Mouse (Mus musculus): ENCODE measurements at regions not wholly inside any gene's neighbourhood (a gene's known extent, or its start where the extent isn't known, plus 50 kb on each side); places are given as distances from the start of the nearest gene placed in this dataset.

- peaks cover 4 to 27% of the 10 kb centered on the region in 2 experiments; a peak in 3 of 4 replicates for H3K4me1 ChIP-seq (ENCODE audit: control insufficient read depth in 2 of 2, insufficient read depth in 2 of 2, low read length in 2 of 2, poor library complexity in 1 of 2)
- no peaks in the 10 kb centered on the region for H3K36me3 ChIP-seq (ENCODE audit: control insufficient read depth, insufficient read depth, low read length, poor library complexity, severe bottlenecking)
- no peak overlapping the region for H3K9ac ChIP-seq (ENCODE audit: insufficient read depth, low read depth, low read length, poor library complexity, severe bottlenecking)
- TF ChIP-seq ZNF384 (IDR thresholded peaks at IDR 0.05; ENCODE audit: low read depth, low read length), result no peak
- TF ChIP-seq MAFK (IDR thresholded peaks at IDR 0.05; ENCODE audit: insufficient read depth, low read depth, low read length), result peak; percentile 87
- no peak for TF ChIP-seq HCFC1 (IDR thresholded peaks at IDR 0.05; ENCODE audit: borderline replicate concordance, insufficient read depth, low read length)
- TF ChIP-seq ZC3H11A (IDR thresholded peaks at IDR 0.05; ENCODE audit: borderline replicate concordance, low read depth, low read length), result no peak
- no peaks in the 10 kb centered on the region for H3K9me3 ChIP-seq (ENCODE audit: control insufficient read depth, insufficient read depth, low read depth, low read length)
- no peak overlapping the region for H3K4me3 ChIP-seq (ENCODE audit: insufficient read depth in 1 of 2, low read depth in 1 of 2, low read length in 2 of 2, poor library complexity in 1 of 2, severe bottlenecking in 1 of 2)
- in situ Hi-C loops (cut with MboI; ENCODE audit: low sequenced_read_pairs in 2 of 2, unreplicated experiment in 2 of 2), result no loop called here
- no peak overlapping the region for H3K27ac ChIP-seq (ENCODE audit: insufficient read depth, low read depth, low read length, poor library complexity, severe bottlenecking)
- no peak for DNase-seq (ENCODE audit: low read depth, low spot score)
These were observed 114.8 kb downstream of the 2410131K14Rik start for GRCm38 (mm10) chr5:118359646-118360373.

- no peak overlapping the region for H3K9ac ChIP-seq (ENCODE audit: insufficient read depth, low read depth, low read length, poor library complexity, severe bottlenecking)
- H3K36me3 ChIP-seq (ENCODE audit: control insufficient read depth, insufficient read depth, low read length, poor library complexity, severe bottlenecking), result no peaks in the 10 kb centered on the region
- peaks cover 4 to 20% of the 10 kb centered on the region in 2 experiments; a peak in 3 of 4 replicates for H3K4me1 ChIP-seq (ENCODE audit: control insufficient read depth in 2 of 2, insufficient read depth in 2 of 2, low read length in 2 of 2, poor library complexity in 1 of 2)
- TF ChIP-seq ZNF384 (IDR thresholded peaks at IDR 0.05; ENCODE audit: low read depth, low read length) (no peak), HCFC1 (IDR thresholded peaks at IDR 0.05; ENCODE audit: borderline replicate concordance, insufficient read depth, low read length) (no peak), MAFK (IDR thresholded peaks at IDR 0.05; ENCODE audit: insufficient read depth, low read depth, low read length) (no peak), ZC3H11A (IDR thresholded peaks at IDR 0.05; ENCODE audit: borderline replicate concordance, low read depth, low read length) (no peak), CHD2 (IDR thresholded peaks at IDR 0.05; ENCODE audit: low read depth, low read length) (no peak)
- DNase-seq (ENCODE audit: low read depth, low spot score), result no peak
- no peaks in the 10 kb centered on the region for H3K9me3 ChIP-seq (ENCODE audit: control insufficient read depth, insufficient read depth, low read depth, low read length)
- H3K4me3 ChIP-seq (ENCODE audit: insufficient read depth in 1 of 2, low read depth in 1 of 2, low read length in 2 of 2, poor library complexity in 1 of 2, severe bottlenecking in 1 of 2), result no peak overlapping the region
- in situ Hi-C loops (cut with MboI; ENCODE audit: low sequenced_read_pairs in 2 of 2, unreplicated experiment in 2 of 2), result no loop called here
- no peak overlapping the region for H3K27ac ChIP-seq (ENCODE audit: insufficient read depth, low read depth, low read length, poor library complexity, severe bottlenecking)
These were observed 115.5 kb downstream of the 2410131K14Rik start for GRCm38 (mm10) chr5:118360374-118361064.

- TF ChIP-seq CHD2 (IDR thresholded peaks at IDR 0.05; ENCODE audit: low read depth, low read length) (no peak), ZNF384 (IDR thresholded peaks at IDR 0.05; ENCODE audit: low read depth, low read length) (no peak), HCFC1 (IDR thresholded peaks at IDR 0.05; ENCODE audit: borderline replicate concordance, insufficient read depth, low read length) (no peak), ZC3H11A (IDR thresholded peaks at IDR 0.05; ENCODE audit: borderline replicate concordance, low read depth, low read length) (no peak), MAFK (IDR thresholded peaks at IDR 0.05; ENCODE audit: insufficient read depth, low read depth, low read length) (no peak)
- H3K27ac ChIP-seq (ENCODE audit: insufficient read depth, low read depth, low read length, poor library complexity, severe bottlenecking), result no peak overlapping the region
- H3K4me3 ChIP-seq (ENCODE audit: insufficient read depth in 1 of 2, low read depth in 1 of 2, low read length in 2 of 2, poor library complexity in 1 of 2, severe bottlenecking in 1 of 2), result no peak overlapping the region
- H3K36me3 ChIP-seq (ENCODE audit: control insufficient read depth, insufficient read depth, low read length, poor library complexity, severe bottlenecking), result no peaks in the 10 kb centered on the region
- in situ Hi-C loops (cut with MboI; ENCODE audit: low sequenced_read_pairs in 2 of 2, unreplicated experiment in 2 of 2), result no loop called here
- H3K4me1 ChIP-seq (ENCODE audit: control insufficient read depth in 2 of 2, insufficient read depth in 2 of 2, low read length in 2 of 2, poor library complexity in 1 of 2), result peaks cover 4 to 14% of the 10 kb centered on the region in 2 experiments; a peak in 2 of 4 replicates
- no peaks in the 10 kb centered on the region for H3K9me3 ChIP-seq (ENCODE audit: control insufficient read depth, insufficient read depth, low read depth, low read length)
- no peak overlapping the region for H3K9ac ChIP-seq (ENCODE audit: insufficient read depth, low read depth, low read length, poor library complexity, severe bottlenecking)
- no peak for DNase-seq (ENCODE audit: low read depth, low spot score)
These were observed 116.3 kb downstream of the 2410131K14Rik start for GRCm38 (mm10) chr5:118361133-118361852.

- peaks cover 4 to 14% of the 10 kb centered on the region in 2 experiments; a peak in 2 of 4 replicates for H3K4me1 ChIP-seq (ENCODE audit: control insufficient read depth in 2 of 2, insufficient read depth in 2 of 2, low read length in 2 of 2, poor library complexity in 1 of 2)
- no peak for TF ChIP-seq ZNF384 (IDR thresholded peaks at IDR 0.05; ENCODE audit: low read depth, low read length)
- TF ChIP-seq HCFC1 (IDR thresholded peaks at IDR 0.05; ENCODE audit: borderline replicate concordance, insufficient read depth, low read length), result no peak
- no peak for TF ChIP-seq MAFK (IDR thresholded peaks at IDR 0.05; ENCODE audit: insufficient read depth, low read depth, low read length)
- no peak for TF ChIP-seq CHD2 (IDR thresholded peaks at IDR 0.05; ENCODE audit: low read depth, low read length)
- TF ChIP-seq ZC3H11A (IDR thresholded peaks at IDR 0.05; ENCODE audit: borderline replicate concordance, low read depth, low read length), result no peak
- no peaks in the 10 kb centered on the region for H3K9me3 ChIP-seq (ENCODE audit: control insufficient read depth, insufficient read depth, low read depth, low read length)
- no peak overlapping the region for H3K9ac ChIP-seq (ENCODE audit: insufficient read depth, low read depth, low read length, poor library complexity, severe bottlenecking)
- H3K4me3 ChIP-seq (ENCODE audit: insufficient read depth in 1 of 2, low read depth in 1 of 2, low read length in 2 of 2, poor library complexity in 1 of 2, severe bottlenecking in 1 of 2), result no peak overlapping the region
- no peak overlapping the region for H3K27ac ChIP-seq (ENCODE audit: insufficient read depth, low read depth, low read length, poor library complexity, severe bottlenecking)
- H3K36me3 ChIP-seq (ENCODE audit: control insufficient read depth, insufficient read depth, low read length, poor library complexity, severe bottlenecking), result no peaks in the 10 kb centered on the region
- in situ Hi-C loops (cut with MboI; ENCODE audit: low sequenced_read_pairs in 2 of 2, unreplicated experiment in 2 of 2), result no loop called here
- DNase-seq (ENCODE audit: low read depth, low spot score), result no peak
These were observed 116.9 kb downstream of the 2410131K14Rik start for GRCm38 (mm10) chr5:118361853-118362406.
